Mouse (Mus musculus) CH12.LX (cell line): Measurements from ENCODE around the gene Muc13. TPM values are rescaled to one million over a fixed set of nuclear protein-coding genes. Genes with fewer than 3 reads are reported as not detected.

Experiments used
- DNase-seq: peaks from one replicate; pipeline ENCODE4 v3.0.0-alpha.2; 2013; ENCODE audit errors: extremely low read depth
- H3K27ac ChIP-seq: 2 replicates; pipeline ENCODE4 v1.5.1; 2012; ENCODE audit warnings: low read depth, mild to moderate bottlenecking, control low read depth, moderate library complexity; ENCODE audit not compliant: insufficient read depth
- H3K27me3 ChIP-seq: replicated peaks from 2 replicates; pipeline ENCODE3; 2012; ENCODE audit warnings: inconsistent platforms
- H3K36me3 ChIP-seq, 2 experiments: replicated peaks in 1 of 2; 2 replicates each; pipeline versions ENCODE3 to v1.6.1; 2012; ENCODE audit warnings: inconsistent platforms in 1 of 2, low read length in 1 of 2, mild to moderate bottlenecking in 1 of 2, mixed read lengths in 1 of 2, moderate library complexity in 1 of 2; ENCODE audit not compliant: control insufficient read depth in 1 of 2, insufficient read depth in 1 of 2
- H3K4me1 ChIP-seq, 2 experiments: 2 replicates each; pipeline ENCODE4 v1.6.1; 2012; ENCODE audit warnings: inconsistent platforms in 1 of 2, moderate library complexity in 1 of 2; ENCODE audit not compliant: insufficient read depth in 2 of 2, control insufficient read depth in 1 of 2
- H3K4me2 ChIP-seq: 2 replicates; pipeline ENCODE4 v1.6.1; 2012; ENCODE audit warnings: low read depth, mild to moderate bottlenecking, control low read depth; ENCODE audit not compliant: poor library complexity, insufficient read depth, severe bottlenecking
- H3K4me3 ChIP-seq, 3 experiments: fragments of 150-350 bp in 1 of 3; sonication (generic) in 1 of 3; replicated peaks in 1 of 3; 2 replicates each; pipeline versions ENCODE3 to v1.5.1; 2011 to 2012; ENCODE audit warnings: low read depth in 2 of 3, low read length in 2 of 3, mild to moderate bottlenecking in 2 of 3, moderate library complexity in 2 of 3, control low read depth in 1 of 3, improper control_type of control experiment in 1 of 3, inconsistent platforms in 1 of 3, mixed read lengths in 1 of 3; ENCODE audit not compliant: poor library complexity in 1 of 3
- H3K79me2 ChIP-seq: replicated peaks from 2 replicates; pipeline ENCODE4 v1.6.1; 2012; ENCODE audit warnings: mild to moderate bottlenecking, moderate library complexity; ENCODE audit not compliant: control insufficient read depth, poor library complexity, insufficient read depth, severe bottlenecking; ENCODE audit errors: extremely low read depth
- H3K9ac ChIP-seq: 2 replicates; pipeline ENCODE4 v1.6.1; 2012; ENCODE audit warnings: low read depth, mild to moderate bottlenecking, control low read depth, moderate library complexity; ENCODE audit not compliant: insufficient read depth
- H3K9me3 ChIP-seq: replicated peaks from 2 replicates; pipeline ENCODE3; 2012; ENCODE audit warnings: low read length, inconsistent platforms, mixed read lengths
- CHD1 ChIP-seq: IDR thresholded peaks from 2 replicates; pipeline ENCODE4 v1.6.1; 2012; ENCODE audit warnings: low read depth, low read length, improper control_type of control experiment, inconsistent platforms
- CTCF ChIP-seq, 2 experiments: IDR thresholded peaks in 1 of 2; conservative IDR thresholded peaks in 1 of 2; 2 replicates each; pipeline ENCODE4 v1.5.1; 2011 to 2012; ENCODE audit warnings: low read depth in 2 of 2, low read length in 2 of 2, improper control_type of control experiment in 1 of 2, inconsistent platforms in 1 of 2, mild to moderate bottlenecking in 1 of 2, moderate library complexity in 1 of 2
- E2F4 ChIP-seq: IDR thresholded peaks from 2 replicates; pipeline ENCODE4 v1.6.1; 2011; ENCODE audit warnings: low read depth, low read length, improper control_type of control experiment; ENCODE audit not compliant: insufficient replicate concordance
- EP300 ChIP-seq: IDR thresholded peaks from 2 replicates; pipeline ENCODE4 v1.6.1; 2011; ENCODE audit warnings: low read length, improper control_type of control experiment
- GABPA ChIP-seq: IDR thresholded peaks from 2 replicates; pipeline ENCODE4 v1.6.1; 2012; ENCODE audit warnings: low read depth, low read length, improper control_type of control experiment, inconsistent platforms; ENCODE audit not compliant: insufficient replicate concordance
- HCFC1 ChIP-seq: IDR thresholded peaks from 2 replicates; pipeline ENCODE4 v1.6.1; 2012; ENCODE audit warnings: low read depth, mild to moderate bottlenecking, inconsistent platforms, low read length, improper control_type of control experiment
- IRF4 ChIP-seq: IDR thresholded peaks from 2 replicates; pipeline ENCODE4 v1.6.1; 2014; ENCODE audit warnings: low read depth, mild to moderate bottlenecking, inconsistent platforms, low read length, improper control_type of control experiment
- KAT2A ChIP-seq: IDR thresholded peaks from 2 replicates; pipeline ENCODE4 v1.6.1; 2012; ENCODE audit warnings: low read length, improper control_type of control experiment, inconsistent platforms; ENCODE audit not compliant: insufficient replicate concordance
- MAZ ChIP-seq: IDR thresholded peaks from 2 replicates; pipeline ENCODE4 v1.6.1; 2012; ENCODE audit warnings: low read depth, mild to moderate bottlenecking, inconsistent platforms, low read length, improper control_type of control experiment, moderate library complexity
- POLR2A ChIP-seq: IDR thresholded peaks from 2 replicates; pipeline ENCODE4 v1.6.1; 2011; ENCODE audit warnings: low read depth, mild to moderate bottlenecking, improper control_type of control experiment, low read length
- RAD21 ChIP-seq: IDR thresholded peaks from 2 replicates; pipeline ENCODE4 v1.6.1; 2011; ENCODE audit warnings: low read depth, mild to moderate bottlenecking, low read length, improper control_type of control experiment, moderate library complexity
- RCOR1 ChIP-seq: conservative IDR thresholded peaks from 2 replicates; pipeline ENCODE4 v1.6.1; 2012; ENCODE audit warnings: low read depth, mild to moderate bottlenecking, inconsistent platforms, low read length, improper control_type of control experiment
- SIN3A ChIP-seq: IDR thresholded peaks from 2 replicates; pipeline ENCODE4 v1.6.1; 2012; ENCODE audit warnings: low read length, improper control_type of control experiment, inconsistent platforms
- SMC3 ChIP-seq: IDR thresholded peaks from 2 replicates; pipeline ENCODE4 v1.6.1; 2011; ENCODE audit warnings: low read depth, low read length, improper control_type of control experiment
- TCF12 ChIP-seq: IDR thresholded peaks from 2 replicates; pipeline ENCODE4 v1.6.1; 2014; ENCODE audit warnings: low read depth, mild to moderate bottlenecking, inconsistent platforms, low read length, improper control_type of control experiment
- UBTF ChIP-seq: IDR thresholded peaks from 2 replicates; pipeline ENCODE4 v1.6.1; 2012; ENCODE audit warnings: low read depth, mild to moderate bottlenecking, inconsistent platforms, low read length, improper control_type of control experiment, moderate library complexity
- USF2 ChIP-seq: conservative IDR thresholded peaks from 2 replicates; pipeline ENCODE4 v1.6.1; 2011; ENCODE audit warnings: low read depth, low read length, improper control_type of control experiment
- ZC3H11A ChIP-seq: IDR thresholded peaks from 2 replicates; pipeline ENCODE4 v1.6.1; 2012; ENCODE audit warnings: low read depth, mild to moderate bottlenecking, inconsistent platforms, low read length, improper control_type of control experiment
- ZKSCAN1 ChIP-seq: IDR thresholded peaks from 2 replicates; pipeline ENCODE4 v1.6.1; 2012; ENCODE audit warnings: low read depth, inconsistent platforms, low read length, improper control_type of control experiment, borderline replicate concordance
- ZNF384 ChIP-seq: IDR thresholded peaks from 2 replicates; pipeline ENCODE4 v1.6.1; 2012; ENCODE audit warnings: low read depth, low read length, improper control_type of control experiment, inconsistent platforms
- dilution Hi-C: fragments of 300-500 bp; cut with MboI; formaldehyde crosslinking; loops from 2 replicates; pipeline ENCODE4 v1.14.3; 2020; ENCODE audit warnings: low sequenced_read_pairs; ENCODE audit not compliant: extremely low pct_unique_long_range_greater_than_20kb, extremely low pct_ligation_motif_present
- in situ Hi-C: fragments of 300-500 bp; cut with MboI; formaldehyde crosslinking; loops from 3 replicates; pipeline ENCODE4 v1.14.3; 2019; ENCODE audit warnings: low sequenced_read_pairs, low pct_ligation_motif_present, low pct_unique_long_range_greater_than_20kb, mixed read lengths
- polyA plus RNA-seq: library from polyadenylated mRNA; unstranded; fragments of >175 nt; gene quantifications from 2 replicates; pipeline ENCODE4 v1.2.1, GENCODE M21; 2012; ENCODE audit warnings: low read depth; ENCODE audit not compliant: insufficient read length
- total RNA-seq, 2 experiments: library from RNA; depleted of rRNA; stranded (reverse); fragments of 300-350 nt in 1 of 2; fragments of >200 nt in 1 of 2; gene quantifications; 2 replicates each; pipeline ENCODE4 v1.2.3; 2012 to 2014

The Muc13 gene
- total and polyA plus RNA-seq, 3 experiments, result not detected

GRCm38 (mm10) chr16:33797860-33798259 is 4.0 kb downstream of the Muc13 start:
- Histone ChIP-seq H3K4me1 (0 out of 4 replicates have a peak, but pooled peaks cover 0 to 2% of the 10 kb centered on the region in 2 experiments), H3K27me3 (peaks cover 5% of the 10 kb centered on the region), H3K9me3 (no peaks in the 10 kb centered on the region), H3K79me2 (no peaks in the 10 kb centered on the region), H3K4me3 (no peak overlapping the region), H3K36me3 (no peaks in the 10 kb centered on the region), H3K9ac (no peak overlapping the region), H3K27ac (no peak overlapping the region), H3K4me2 (no peak overlapping the region)
- TF ChIP-seq SIN3A (no peak), CTCF (conservative IDR thresholded peaks at IDR 0.05 in 1 of 2, IDR thresholded peaks at IDR 0.05 in 1 of 2; ENCODE audit: low read depth in 2 of 2, low read length in 2 of 2) (peak; percentile 73 to 79), SMC3 (peak; percentile 74), RCOR1 (no peak), CHD1 (no peak), E2F4 (no peak), RAD21 (peak; percentile 66), MAZ (no peak), IRF4 (0 out of 2 replicates have a peak, but pooled peaks have one; percentile 22), GABPA (no peak), ZKSCAN1 (no peak)
- in situ Hi-C loops, result no loop called here
- dilution Hi-C loops, result no loop called here
- DNase-seq, result peak; percentile 44

- H3K79me2 ChIP-seq, result no peaks in the 10 kb centered on the region
- H3K4me3 ChIP-seq, result no peak overlapping the region
- peaks cover 5% of the 10 kb centered on the region for H3K9me3 ChIP-seq
- in situ Hi-C loops, result no loop called here
- H3K36me3 ChIP-seq, result no peaks in the 10 kb centered on the region
- peak; percentile 41 for DNase-seq
- H3K27me3 ChIP-seq, result no peaks in the 10 kb centered on the region
- dilution Hi-C loops, result no loop called here
- no peak for TF ChIP-seq ZNF384
- TF ChIP-seq IRF4, result no peak
- TF ChIP-seq UBTF, result no peak
- no peak for TF ChIP-seq HCFC1
- TF ChIP-seq EP300, result no peak
- TF ChIP-seq SMC3, result peak; percentile 70
- no peak for TF ChIP-seq KAT2A
- TF ChIP-seq CTCF (conservative IDR thresholded peaks at IDR 0.05 in 1 of 2, IDR thresholded peaks at IDR 0.05 in 1 of 2; ENCODE audit: low read depth in 2 of 2, low read length in 2 of 2), result peak in 1 of 2 experiments; percentile 67; a peak in 2 of 4 replicates
- TF ChIP-seq TCF12, result no peak
- TF ChIP-seq RAD21, result peak; percentile 56
- TF ChIP-seq E2F4, result no peak
- TF ChIP-seq USF2, result no peak
- no peak for TF ChIP-seq POLR2A
- TF ChIP-seq ZC3H11A, result no peak
- no peak overlapping the region for H3K4me2 ChIP-seq
- no peaks in the 10 kb centered on the region for H3K4me1 ChIP-seq
- H3K9ac ChIP-seq, result no peak overlapping the region
- H3K27ac ChIP-seq, result no peak overlapping the region
Measured at GRCm38 (mm10) chr16:33810002-33810401, 16.2 kb downstream of the Muc13 start.
